Mouse (Mus musculus) right cerebral cortex, postnatal 36 days (tissue): ENCODE measurements around the gene Exosc2.

ENCODE experiments used
- DNase-seq, 2 experiments: peaks; one replicate each; pipeline ENCODE4 v3.0.0; 2022; ENCODE audit warnings: low spot score in 2 of 2, mixed read lengths in 1 of 2

Gene Exosc2

GRCm38 (mm10) chr2:31670551-31671035 lies at the start of gene Exosc2:
TSS of gene Exosc2 (plus strand) at chr2:31670715.
- peak; percentile 86 to 91 for DNase-seq

GRCm38 (mm10) chr2:31633531-31633930 lies 37.0 kb upstream of the Exosc2 start:
- DNase-seq, result no peak

GRCm38 (mm10) chr2:31635281-31636137 lies 35.0 kb upstream of the Exosc2 start:
- DNase-seq, result no peak

GRCm38 (mm10) chr2:31636138-31636741 lies 34.3 kb upstream of the Exosc2 start:
- DNase-seq, result no peak

GRCm38 (mm10) chr2:31636742-31637141 lies 33.8 kb upstream of the Exosc2 start:
- no peak for DNase-seq

- DNase-seq, result no peak
Observed at GRCm38 (mm10) chr2:31637311-31637710, 33.2 kb upstream of the Exosc2 start.

- DNase-seq, result no peak
Observed at GRCm38 (mm10) chr2:31637807-31638206, 32.7 kb upstream of the Exosc2 start.

- DNase-seq, result no peak
Observed at GRCm38 (mm10) chr2:31638581-31639465, 31.7 kb upstream of the Exosc2 start.

GRCm38 (mm10) chr2:31639466-31639760 lies 31.1 kb upstream of the Exosc2 start:
- DNase-seq, result no peak

- DNase-seq, result no peak
Observed at GRCm38 (mm10) chr2:31639901-31640608, 30.5 kb upstream of the Exosc2 start, which contains the start of gene Prdm12. TSS of gene Prdm12 (plus strand) at chr2:31640037.

- no peak for DNase-seq
Observed at GRCm38 (mm10) chr2:31640609-31641507, 29.7 kb upstream of the Exosc2 start.

GRCm38 (mm10) chr2:31641508-31641830 lies 29.0 kb upstream of the Exosc2 start:
- DNase-seq, result no peak

- no peak for DNase-seq
Observed at GRCm38 (mm10) chr2:31641929-31642328, 28.6 kb upstream of the Exosc2 start.

- peak; percentile 77 to 79 for DNase-seq
Observed at GRCm38 (mm10) chr2:31653971-31654853, 16.3 kb upstream of the Exosc2 start.

- DNase-seq, result peak; percentile 32 to 41
Observed at GRCm38 (mm10) chr2:31654854-31655559, 15.5 kb upstream of the Exosc2 start.

- DNase-seq, result no peak
Observed at GRCm38 (mm10) chr2:31656374-31656773, 14.1 kb upstream of the Exosc2 start.

GRCm38 (mm10) chr2:31662939-31663803 lies 7.3 kb upstream of the Exosc2 start:
- DNase-seq, result no peak

- no peak for DNase-seq
Observed at GRCm38 (mm10) chr2:31663804-31664180, 6.7 kb upstream of the Exosc2 start.
